Mouse (Mus musculus) neural tube, embryonic 13.5 days (tissue): ENCODE measurements around the gene Slc1a3. TPM values are rescaled to one million over a fixed set of nuclear protein-coding genes. Genes with fewer than 3 reads are reported as not detected.

Experiments
- ATAC-seq: fragments of 200-750 bp; cut with Nextera tagmentation; 2 replicates; pipeline ENCODE4 v1.8.0; 2017; ENCODE audit warnings: low read depth, mild to moderate bottlenecking, moderate TSS enrichment, moderate library complexity
- H3K27ac ChIP-seq: fragments of 300-500 bp; sonication (generic); replicated peaks from 2 replicates; pipeline ENCODE4 v1.5.1; 2015; ENCODE audit warnings: moderate library complexity, mild to moderate bottlenecking, inconsistent platforms
- H3K27me3 ChIP-seq: fragments of 300-500 bp; sonication (generic); 2 replicates; pipeline ENCODE4 v1.6.1; 2015; ENCODE audit warnings: mild to moderate bottlenecking, inconsistent platforms
- H3K36me3 ChIP-seq: fragments of 300-500 bp; sonication (generic); 2 replicates; pipeline ENCODE4 v1.6.1; 2015; ENCODE audit warnings: mild to moderate bottlenecking, inconsistent platforms
- H3K4me1 ChIP-seq: fragments of 300-500 bp; sonication (generic); replicated peaks from 2 replicates; pipeline ENCODE4 v1.6.1; 2015; ENCODE audit warnings: inconsistent platforms
- H3K4me2 ChIP-seq: fragments of 300-500 bp; sonication (generic); 2 replicates; pipeline ENCODE4 v1.6.1; 2015; ENCODE audit warnings: inconsistent platforms, mild to moderate bottlenecking, moderate library complexity
- H3K4me3 ChIP-seq: fragments of 300-500 bp; sonication (generic); 2 replicates; pipeline ENCODE4 v1.5.1; 2015; ENCODE audit warnings: mild to moderate bottlenecking, inconsistent platforms
- H3K9ac ChIP-seq: fragments of 300-500 bp; sonication (generic); 2 replicates; pipeline ENCODE4 v1.6.1; 2015; ENCODE audit warnings: moderate library complexity, mild to moderate bottlenecking, inconsistent platforms
- H3K9me3 ChIP-seq: fragments of 300-500 bp; sonication (generic); 2 replicates; pipeline ENCODE4 v1.6.1; 2016; ENCODE audit warnings: inconsistent platforms
- whole genome bisulfite sequencing: fragments of 180-500 bp; shearing (Covaris S2); methylation state at CpG from one replicate; pipeline ENCODE4 v1.1.7; 2015; 5-methylcytosine and 5-hydroxymethylcytosine counted together
- polyA plus RNA-seq: library from polyadenylated mRNA; unstranded; fragments of >200 nt; fragmentation: Nextera tagmentation; extraction: Ambion mirVana; gene quantifications from 2 replicates; pipeline ENCODE4 v1.2.1, GENCODE M21; 2015

Slc1a3 gene
- 155 and 156 TPM in 2 replicates for polyA plus RNA-seq

DNA sequence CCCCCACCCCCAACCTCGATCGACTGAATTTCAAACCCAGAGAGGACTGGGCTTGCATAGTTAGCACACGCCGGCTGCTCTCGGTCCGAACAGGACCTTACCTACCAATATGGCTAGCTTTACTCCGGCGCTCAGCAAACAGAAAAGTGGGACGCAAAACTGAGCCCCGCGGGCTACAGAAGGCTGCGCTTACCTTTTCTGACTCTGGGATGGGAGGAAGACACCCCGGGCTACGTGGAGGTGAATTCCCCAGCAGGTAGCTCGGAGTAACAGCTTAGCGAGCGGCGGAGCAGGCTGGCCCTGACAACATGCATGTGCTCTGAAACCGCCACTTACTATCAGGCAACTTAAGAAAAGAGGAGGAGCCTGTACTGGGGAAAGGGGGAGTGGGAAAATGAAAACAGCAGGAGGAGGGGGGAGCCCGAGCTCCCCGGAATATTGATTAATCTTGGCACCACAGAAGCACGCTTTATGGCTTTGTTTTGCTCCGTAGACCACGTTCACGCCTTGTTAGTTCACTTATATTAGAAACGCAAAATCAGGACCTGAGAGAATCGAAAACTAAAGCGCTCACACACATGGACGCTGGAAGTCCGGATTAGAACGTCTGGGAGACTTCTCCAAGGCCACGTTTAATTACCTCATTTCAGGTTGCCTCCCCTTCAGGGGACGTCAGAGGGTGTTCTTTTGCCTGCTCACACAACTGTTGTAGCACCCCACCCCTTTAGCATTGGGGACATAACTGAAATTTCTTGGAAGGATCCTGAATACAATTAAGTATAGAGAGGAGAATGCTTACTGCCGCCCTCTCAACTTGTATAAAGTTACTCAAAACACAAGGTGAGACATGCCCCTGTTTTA lies at the start of gene Slc1a3:
Gene Slc1a3, minus strand, starts transcription at position 619 of the 861 bp plus-strand sequence.
- Histone ChIP-seq H3K4me1 (peaks cover 20% of the 10 kb centered on the region), H3K36me3 (no peaks in the 10 kb centered on the region), H3K9me3 (no peaks in the 10 kb centered on the region), H3K4me2 (peak within 1 kb of the TSS; percentile 78), H3K27me3 (peaks cover 22% of the 10 kb centered on the region), H3K27ac (peak within 1 kb of the TSS; percentile 62), H3K4me3 (peak within 1 kb of the TSS; percentile 55), H3K9ac (peak within 1 kb of the TSS; percentile 72)
- ATAC-seq, result peak; percentile 75
- 1% methylated on average over 34 of the region's 34 CpGs for WGBS

DNA sequence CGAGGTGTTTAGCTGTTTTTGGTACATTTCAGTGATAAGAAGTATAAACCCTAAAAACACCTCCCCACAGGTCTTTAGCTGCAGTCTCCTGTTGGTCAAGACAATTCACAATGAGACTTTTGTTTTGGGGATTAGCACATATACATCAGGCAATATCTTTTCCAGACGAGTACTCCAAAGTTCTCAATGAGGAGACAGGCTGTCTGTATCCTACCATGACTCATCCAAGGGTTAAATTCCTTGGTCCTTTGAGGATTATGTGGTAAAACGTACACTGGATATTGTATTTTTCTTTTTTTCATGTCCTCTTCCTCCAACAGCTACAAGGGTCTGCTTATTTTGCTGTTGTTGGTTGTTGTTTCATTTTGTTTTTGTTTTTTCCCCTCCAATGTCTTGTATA lies 48.5 kb upstream of the Slc1a3 start:
- Histone ChIP-seq H3K4me3 (no peak overlapping the region), H3K4me2 (no peak overlapping the region), H3K36me3 (no peaks in the 10 kb centered on the region), H3K27ac (no peak overlapping the region), H3K27me3 (no peaks in the 10 kb centered on the region), H3K4me1 (peaks cover 7% of the 10 kb centered on the region; the same call in 1 of the 2 replicates), H3K9me3 (no peaks in the 10 kb centered on the region), H3K9ac (no peak overlapping the region)
- 78% methylated on average over 3 of the region's 3 CpGs for WGBS
- no peak for ATAC-seq

- no peak overlapping the region for H3K27ac ChIP-seq
- ATAC-seq, result no peak
- no peak overlapping the region for H3K4me2 ChIP-seq
- no peak overlapping the region for H3K4me3 ChIP-seq
- H3K9ac ChIP-seq, result no peak overlapping the region
- no peaks in the 10 kb centered on the region for H3K9me3 ChIP-seq
- peaks cover 3% of the 10 kb centered on the region; the same call in 1 of the 2 replicates for H3K4me1 ChIP-seq
- no peaks in the 10 kb centered on the region for H3K27me3 ChIP-seq
- no peaks in the 10 kb centered on the region for H3K36me3 ChIP-seq
- 55% methylated on average over 6 of the region's 6 CpGs for WGBS
Observed at GRCm38 (mm10) chr15:8756441-8756840, 45.9 kb upstream of the Slc1a3 start.

DNA sequence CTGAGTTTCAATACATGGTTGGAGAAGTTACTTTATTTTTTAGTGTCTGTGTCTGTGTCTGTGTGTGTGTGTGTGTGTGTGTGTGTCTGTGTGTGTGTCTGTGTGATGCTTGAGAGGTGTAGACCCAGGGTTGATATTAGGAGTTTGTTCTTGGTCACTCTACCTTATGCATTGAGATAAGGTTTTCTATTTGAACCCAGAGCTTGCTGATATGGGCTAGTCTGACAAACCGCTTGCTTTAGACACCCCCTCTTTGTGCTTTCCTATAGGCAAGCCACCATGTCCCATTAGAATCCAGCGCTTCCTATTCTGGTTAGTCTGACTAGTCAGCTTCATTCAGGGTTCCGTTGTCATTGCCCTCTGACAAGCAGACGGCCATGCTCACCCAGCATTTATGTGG lies 39.2 kb upstream of the Slc1a3 start:
- Histone ChIP-seq H3K9me3 (peaks cover 3% of the 10 kb centered on the region; the same call in 1 of the 2 replicates), H3K27ac (no peak overlapping the region), H3K27me3 (no peaks in the 10 kb centered on the region), H3K4me1 (no peaks in the 10 kb centered on the region), H3K36me3 (no peaks in the 10 kb centered on the region), H3K4me3 (no peak overlapping the region), H3K4me2 (no peak overlapping the region), H3K9ac (no peak overlapping the region)
- no peak for ATAC-seq
- WGBS, result 93% methylated on average over 4 of the region's 4 CpGs

DNA sequence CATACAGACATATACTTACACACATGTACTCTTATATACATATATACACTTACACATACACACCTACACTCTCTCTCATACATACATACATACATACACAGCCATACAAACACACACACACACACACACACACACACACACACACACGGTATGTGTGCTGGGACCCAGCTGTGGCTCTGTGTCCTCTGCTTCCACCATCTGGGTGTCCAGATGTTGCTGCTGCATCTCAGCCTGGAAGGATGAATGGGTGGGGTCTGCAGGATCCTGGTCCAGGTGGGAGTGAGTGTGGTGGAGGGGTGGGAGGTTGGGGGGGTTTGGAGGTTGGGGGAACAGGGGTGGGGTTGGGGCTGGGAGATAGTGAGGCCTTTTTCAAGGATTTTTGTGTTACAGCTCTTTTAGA lies 38.2 kb upstream of the Slc1a3 start:
- H3K27ac ChIP-seq, result no peak overlapping the region
- H3K4me1 ChIP-seq, result no peaks in the 10 kb centered on the region
- H3K9me3 ChIP-seq, result peaks cover 3% of the 10 kb centered on the region; the same call in 1 of the 2 replicates
- H3K4me3 ChIP-seq, result no peak overlapping the region
- H3K9ac ChIP-seq, result no peak overlapping the region
- ATAC-seq, result no peak
- 50% methylated on average over 1 of the region's 1 CpGs for WGBS
- H3K27me3 ChIP-seq, result no peaks in the 10 kb centered on the region
- H3K36me3 ChIP-seq, result no peaks in the 10 kb centered on the region
- no peak overlapping the region for H3K4me2 ChIP-seq

- Histone ChIP-seq H3K27me3 (no peaks in the 10 kb centered on the region), H3K4me2 (no peak overlapping the region), H3K4me3 (no peak overlapping the region), H3K4me1 (no peaks in the 10 kb centered on the region; the same call in 1 of the 2 replicates), H3K9me3 (peaks cover 3% of the 10 kb centered on the region; the same call in 1 of the 2 replicates), H3K36me3 (no peaks in the 10 kb centered on the region), H3K27ac (no peak overlapping the region), H3K9ac (no peak overlapping the region)
- 41% methylated on average over 6 of the region's 6 CpGs for WGBS
- no peak for ATAC-seq
Observed at GRCm38 (mm10) chr15:8741593-8741992, 31.0 kb upstream of the Slc1a3 start.

- Histone ChIP-seq H3K36me3 (no peaks in the 10 kb centered on the region), H3K4me1 (no peaks in the 10 kb centered on the region; the same call in 1 of the 2 replicates), H3K4me3 (no peak overlapping the region), H3K27ac (no peak overlapping the region), H3K4me2 (no peak overlapping the region), H3K9me3 (peaks cover 3% of the 10 kb centered on the region; the same call in 1 of the 2 replicates), H3K27me3 (no peaks in the 10 kb centered on the region), H3K9ac (no peak overlapping the region)
- no peak for ATAC-seq
- WGBS, result 95% methylated on average over 8 of the region's 8 CpGs
Observed at GRCm38 (mm10) chr15:8740724-8741123, 30.2 kb upstream of the Slc1a3 start.

GRCm38 (mm10) chr15:8738156-8738555 lies 27.6 kb upstream of the Slc1a3 start:
- Histone ChIP-seq H3K4me1 (no peaks in the 10 kb centered on the region; the same call in 1 of the 2 replicates), H3K9me3 (no peaks in the 10 kb centered on the region), H3K27me3 (no peaks in the 10 kb centered on the region), H3K36me3 (no peaks in the 10 kb centered on the region), H3K9ac (no peak overlapping the region), H3K4me2 (no peak overlapping the region), H3K4me3 (no peak overlapping the region), H3K27ac (no peak overlapping the region)
- 87% methylated on average over 5 of the region's 5 CpGs for WGBS
- no peak for ATAC-seq

- H3K36me3 ChIP-seq, result no peaks in the 10 kb centered on the region
- no peak overlapping the region for H3K9ac ChIP-seq
- 0 out of 2 replicates have a peak, but pooled peaks cover 4% of the 10 kb centered on the region for H3K9me3 ChIP-seq
- no peak overlapping the region for H3K27ac ChIP-seq
- no peaks in the 10 kb centered on the region for H3K4me1 ChIP-seq
- no peaks in the 10 kb centered on the region for H3K27me3 ChIP-seq
- H3K4me3 ChIP-seq, result no peak overlapping the region
- no peak overlapping the region for H3K4me2 ChIP-seq
- whole genome bisulfite sequencing, result 66% methylated on average over 6 of the region's 6 CpGs
- ATAC-seq, result no peak
Observed at GRCm38 (mm10) chr15:8734363-8734739, 23.8 kb upstream of the Slc1a3 start.

- H3K27ac ChIP-seq, result no peak overlapping the region
- 13% methylated on average over 7 of the region's 7 CpGs for WGBS
- no peak; the same call in 1 of the 2 replicates for ATAC-seq
Observed at GRCm38 (mm10) chr15:8733669-8734362, 23.3 kb upstream of the Slc1a3 start.

DNA sequence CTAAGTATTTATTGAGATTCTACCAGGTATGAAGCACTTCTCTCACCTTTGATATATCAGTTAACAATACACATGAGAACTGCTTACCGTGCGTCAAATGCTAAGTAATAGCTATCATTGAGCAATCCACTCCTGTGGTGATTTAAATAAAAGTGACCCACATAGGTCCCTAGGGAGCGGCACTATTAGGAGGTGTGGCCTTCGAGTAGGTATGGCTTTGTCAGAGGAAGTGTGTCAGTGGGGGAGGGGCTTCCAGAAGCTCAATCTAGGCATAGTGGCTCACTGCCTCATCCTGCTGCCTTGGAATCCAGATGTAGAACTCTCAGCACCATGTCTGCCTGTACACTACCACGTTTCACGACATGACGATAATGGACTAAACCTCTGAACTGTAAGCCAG lies 18.3 kb upstream of the Slc1a3 start:
- no peak overlapping the region for H3K4me2 ChIP-seq
- H3K9ac ChIP-seq, result no peak overlapping the region
- no peak for ATAC-seq
- 89% methylated on average over 7 of the region's 7 CpGs for WGBS
- H3K27me3 ChIP-seq, result no peaks in the 10 kb centered on the region
- H3K4me3 ChIP-seq, result no peak overlapping the region
- 0 out of 2 replicates have a peak, but pooled peaks cover 4% of the 10 kb centered on the region for H3K9me3 ChIP-seq
- H3K27ac ChIP-seq, result no peak overlapping the region
- H3K36me3 ChIP-seq, result no peaks in the 10 kb centered on the region
- no peaks in the 10 kb centered on the region for H3K4me1 ChIP-seq

More at GRCm38 (mm10) chr15:8733669-8734362, 23.3 kb upstream of the Slc1a3 start:
- no peaks in the 10 kb centered on the region for H3K27me3 ChIP-seq
- H3K9me3 ChIP-seq, result 0 out of 2 replicates have a peak, but pooled peaks cover 4% of the 10 kb centered on the region
- no peak overlapping the region for H3K4me2 ChIP-seq
- no peak overlapping the region for H3K4me3 ChIP-seq
- no peaks in the 10 kb centered on the region for H3K36me3 ChIP-seq
- no peak overlapping the region for H3K9ac ChIP-seq
- no peaks in the 10 kb centered on the region for H3K4me1 ChIP-seq
